Mouse (Mus musculus) heart, adult 2 months (tissue): ENCODE data around the gene Kctd2. TPM values are rescaled to one million over a fixed set of nuclear protein-coding genes. Genes with fewer than 3 reads are reported as not detected.

Source experiments
- DNase-seq, 2 experiments: peaks; one replicate each; pipeline ENCODE4 v3.0.0; 2021
- H3K27ac ChIP-seq: fragments of 200-600 bp; 2 replicates; pipeline ENCODE4 v1.8.1; 2022
- H3K27me3 ChIP-seq: fragments of 200-500 bp; 2 replicates; pipeline ENCODE4 v1.6.1; 2012; ENCODE audit warnings: mild to moderate bottlenecking, low read length, inconsistent platforms, mixed read lengths; ENCODE audit not compliant: control insufficient read depth, insufficient read depth
- H3K36me3 ChIP-seq: fragments of 200-500 bp; 2 replicates; pipeline ENCODE4 v1.6.1; 2012; ENCODE audit warnings: low read length, inconsistent platforms; ENCODE audit not compliant: control insufficient read depth, insufficient read depth
- H3K4me1 ChIP-seq: fragments of 200-500 bp; 2 replicates; pipeline ENCODE4 v1.6.1; 2011; ENCODE audit warnings: low read length; ENCODE audit not compliant: control insufficient read depth, insufficient read depth
- H3K4me3 ChIP-seq: fragments of 200-600 bp; 2 replicates; pipeline ENCODE4 v1.8.1; 2022
- H3K79me2 ChIP-seq: fragments of 200-500 bp; replicated peaks from 2 replicates; pipeline ENCODE4 v1.6.1; 2012; ENCODE audit warnings: mild to moderate bottlenecking, inconsistent platforms, low read length, moderate library complexity, mixed read lengths; ENCODE audit not compliant: control insufficient read depth, insufficient read depth
- H3K9ac ChIP-seq: fragments of 200-500 bp; 2 replicates; pipeline ENCODE4 v1.6.1; 2012; ENCODE audit warnings: low read depth, mild to moderate bottlenecking, control low read depth, inconsistent platforms, low read length, mixed read lengths
- CTCF ChIP-seq: fragments of 200-600 bp; IDR thresholded peaks from 2 replicates; pipeline ENCODE4 v1.8.1; 2022; ENCODE audit warnings: antibody characterized with exemption, mild to moderate bottlenecking, moderate library complexity
- EP300 ChIP-seq: fragments of 200-500 bp; IDR thresholded peaks from 2 replicates; pipeline ENCODE4 v1.6.1; 2011; ENCODE audit warnings: low read depth, low read length, control low read depth; ENCODE audit not compliant: insufficient read depth
- POLR2A ChIP-seq: fragments of 200-500 bp; IDR thresholded peaks from 2 replicates; pipeline ENCODE4 v1.6.1; 2011; ENCODE audit warnings: mild to moderate bottlenecking, low read depth, low read length, control low read depth; ENCODE audit not compliant: insufficient read depth
- WGBS: fragments of 180-500 bp; shearing (Covaris S2); methylation state at CpG from one replicate; pipeline ENCODE4 v1.1.7; 2018; 5-methylcytosine and 5-hydroxymethylcytosine counted together
- intact Hi-C: fragments of 180-260 bp; cut with DNase I; formaldehyde crosslinking; loops from one replicate; pipeline ENCODE4 v1.15.1; 2025
- polyA plus RNA-seq: library from polyadenylated mRNA; depleted of rRNA; stranded (reverse); fragments of >200 nt; gene quantifications from 2 replicates; pipeline ENCODE4 v1.2.3, GENCODE M21; 2012
- total RNA-seq, 2 experiments: library from RNA; stranded (reverse); gene quantifications; 2 replicates each; pipeline ENCODE4 v1.2.3; 2021

Gene Kctd2
- total and polyA plus RNA-seq, 3 experiments: 22.9 to 30.0 (median 26.6) TPM

- intact Hi-C loops: no loop called here
- DNase-seq: peak; percentile 81 to 82
- peak overlapping the region; percentile 46 for H3K4me3 ChIP-seq
- TF ChIP-seq CTCF (no peak), EP300 (0 out of 2 replicates have a peak, but pooled peaks have one; percentile 41), POLR2A (peak; percentile 47; the same call in 1 of the 2 replicates)
- WGBS: 2% methylated on average over 30 of the region's 30 CpGs
- H3K9ac ChIP-seq: peak overlapping the region; percentile 64
- H3K4me1 ChIP-seq: peaks cover 4% of the 10 kb centered on the region
- H3K27ac ChIP-seq: peak overlapping the region; percentile 65
- no peaks in the 10 kb centered on the region for H3K36me3 ChIP-seq
- no peaks in the 10 kb centered on the region for H3K27me3 ChIP-seq
- no peaks in the 10 kb centered on the region for H3K79me2 ChIP-seq
Measured at GRCm38 (mm10) chr11:115373805-115374694, 45.9 kb upstream of the Kctd2 start.

- peak in 1 of 2 experiments; percentile 21 for DNase-seq
- Histone ChIP-seq H3K4me3 (peak overlapping the region; percentile 46), H3K27ac (no peak overlapping the region; the same call in 1 of the 2 replicates), H3K79me2 (no peaks in the 10 kb centered on the region), H3K9ac (no peak overlapping the region), H3K4me1 (peaks cover 4% of the 10 kb centered on the region), H3K27me3 (no peaks in the 10 kb centered on the region), H3K36me3 (no peaks in the 10 kb centered on the region)
- intact Hi-C loops: no loop called here
- 52% methylated on average over 12 of the region's 12 CpGs for WGBS
- no peak for TF ChIP-seq CTCF
- no peak for TF ChIP-seq POLR2A
- no peak for TF ChIP-seq EP300
Measured at GRCm38 (mm10) chr11:115374695-115375425, 45.1 kb upstream of the Kctd2 start.

- no peaks in the 10 kb centered on the region for H3K36me3 ChIP-seq
- intact Hi-C loops: no loop called here
- H3K4me1 ChIP-seq: peaks cover 4% of the 10 kb centered on the region
- H3K27me3 ChIP-seq: no peaks in the 10 kb centered on the region
- DNase-seq: no peak
- TF ChIP-seq CTCF: no peak
- TF ChIP-seq POLR2A: no peak
- TF ChIP-seq EP300: no peak
- H3K4me3 ChIP-seq: no peak overlapping the region
- WGBS: 59% methylated on average over 7 of the region's 7 CpGs
- H3K27ac ChIP-seq: no peak overlapping the region
- H3K9ac ChIP-seq: no peak overlapping the region
- H3K79me2 ChIP-seq: no peaks in the 10 kb centered on the region
Measured at GRCm38 (mm10) chr11:115376722-115377121, 43.2 kb upstream of the Kctd2 start.

GRCm38 (mm10) chr11:115377254-115377653, 42.7 kb upstream of the Kctd2 start:
- H3K27me3 ChIP-seq: no peaks in the 10 kb centered on the region
- no peak overlapping the region for H3K9ac ChIP-seq
- intact Hi-C loops: no loop called here
- no peak for DNase-seq
- H3K36me3 ChIP-seq: no peaks in the 10 kb centered on the region
- 94% methylated on average over 4 of the region's 4 CpGs for WGBS
- H3K79me2 ChIP-seq: no peaks in the 10 kb centered on the region
- TF ChIP-seq CTCF (no peak), EP300 (no peak), POLR2A (no peak)
- no peak overlapping the region for H3K27ac ChIP-seq
- H3K4me3 ChIP-seq: no peak overlapping the region
- H3K4me1 ChIP-seq: peaks cover 4% of the 10 kb centered on the region

- WGBS: 91% methylated on average over 7 of the region's 7 CpGs
- H3K9ac ChIP-seq: no peak overlapping the region
Measured at GRCm38 (mm10) chr11:115377854-115378253, 42.1 kb upstream of the Kctd2 start.

GRCm38 (mm10) chr11:115381276-115381675, 38.7 kb upstream of the Kctd2 start:
- no peak for DNase-seq
- Histone ChIP-seq H3K9ac (peak overlapping the region; percentile 4; the same call in 1 of the 2 replicates), H3K4me1 (peaks cover 6% of the 10 kb centered on the region), H3K4me3 (peak overlapping the region; percentile 76), H3K27ac (peak overlapping the region; percentile 84), H3K79me2 (no peaks in the 10 kb centered on the region), H3K36me3 (no peaks in the 10 kb centered on the region), H3K27me3 (no peaks in the 10 kb centered on the region)
- TF ChIP-seq EP300 (no peak), POLR2A (no peak), CTCF (no peak)
- intact Hi-C loops: no loop called here
- WGBS: 23% methylated on average over 9 of the region's 9 CpGs

More at GRCm38 (mm10) chr11:115377854-115378253, 42.1 kb upstream of the Kctd2 start:
- TF ChIP-seq CTCF (peak; percentile 16), EP300 (no peak)
- intact Hi-C loops: no loop called here
- Histone ChIP-seq H3K36me3 (no peaks in the 10 kb centered on the region), H3K4me3 (no peak overlapping the region), H3K27me3 (no peaks in the 10 kb centered on the region), H3K27ac (no peak overlapping the region), H3K4me1 (peaks cover 6% of the 10 kb centered on the region), H3K79me2 (no peaks in the 10 kb centered on the region)
- DNase-seq: no peak
